Mouse (Mus musculus) hindbrain, postnatal 0 days (tissue): ENCODE results near the gene Vsig8. TPM values are rescaled to one million over a fixed set of nuclear protein-coding genes. Genes with fewer than 3 reads are reported as not detected.

ENCODE experiments used
- ATAC-seq: fragments of 200-750 bp; cut with Nextera tagmentation; 2 replicates; pipeline ENCODE4 v1.8.0; 2017; ENCODE audit warnings: mild to moderate bottlenecking, moderate TSS enrichment, moderate library complexity
- DNase-seq: peaks from one replicate; pipeline ENCODE4 v3.0.0-alpha.2; 2015; ENCODE audit warnings: low spot score
- H3K27ac ChIP-seq: fragments of 300-500 bp; sonication (generic); 2 replicates; pipeline ENCODE4 v1.5.1; 2014; ENCODE audit warnings: mild to moderate bottlenecking
- H3K27me3 ChIP-seq: fragments of 300-500 bp; sonication (generic); 2 replicates; pipeline ENCODE4 v1.6.1; 2014; ENCODE audit warnings: low read length, mixed read lengths; ENCODE audit not compliant: insufficient read depth
- H3K36me3 ChIP-seq: fragments of 300-500 bp; sonication (generic); 2 replicates; pipeline ENCODE4 v1.6.1; 2014; ENCODE audit warnings: low read length, mixed read lengths; ENCODE audit not compliant: insufficient read depth
- H3K4me1 ChIP-seq: fragments of 300-500 bp; sonication (generic); 2 replicates; pipeline ENCODE4 v1.6.1; 2014; ENCODE audit warnings: antibody characterized with exemption, low read length, mixed read lengths; ENCODE audit not compliant: insufficient read depth
- H3K4me2 ChIP-seq: fragments of 300-500 bp; sonication (generic); 2 replicates; pipeline ENCODE4 v1.6.1; 2014; ENCODE audit warnings: low read depth, mild to moderate bottlenecking, low read length, moderate library complexity, mixed read lengths
- H3K4me3 ChIP-seq: fragments of 300-500 bp; sonication (generic); 2 replicates; pipeline ENCODE4 v1.5.1; 2014; ENCODE audit warnings: low read length
- H3K9ac ChIP-seq: fragments of 300-500 bp; sonication (generic); replicated peaks from 2 replicates; pipeline ENCODE4 v1.6.1; 2014; ENCODE audit warnings: mild to moderate bottlenecking, low read length, moderate library complexity, mixed read lengths
- H3K9me3 ChIP-seq: fragments of 300-500 bp; sonication (generic); 2 replicates; pipeline ENCODE4 v1.6.1; 2016; ENCODE audit warnings: low read length, mixed read lengths
- CTCF ChIP-seq: IDR thresholded peaks from 2 replicates; pipeline ENCODE4 v1.5.1; 2016; ENCODE audit warnings: antibody characterized with exemption, control low read depth, low read depth
- WGBS: fragments of 180-500 bp; shearing (Covaris S2); extraction: QIAGEN DNeasy Blood & Tissue Kit; methylation state at CpG from one replicate; pipeline ENCODE4 v1.1.7; 2014; 5-methylcytosine and 5-hydroxymethylcytosine counted together
- polyA plus RNA-seq: library from polyadenylated mRNA; unstranded; fragments of >200 nt; fragmentation: Nextera tagmentation; extraction: Ambion mirVana; gene quantifications from 2 replicates; pipeline ENCODE4 v1.2.1, GENCODE M21; 2015
- total RNA-seq: library from RNA; depleted of rRNA; stranded (reverse); fragments of >200 nt; gene quantifications from 2 replicates; pipeline ENCODE4 v1.2.3, GENCODE M21; 2014

Gene Vsig8
- total and polyA plus RNA-seq, 2 experiments from 2014 or later: 1.9 to 2.9 TPM

DNA sequence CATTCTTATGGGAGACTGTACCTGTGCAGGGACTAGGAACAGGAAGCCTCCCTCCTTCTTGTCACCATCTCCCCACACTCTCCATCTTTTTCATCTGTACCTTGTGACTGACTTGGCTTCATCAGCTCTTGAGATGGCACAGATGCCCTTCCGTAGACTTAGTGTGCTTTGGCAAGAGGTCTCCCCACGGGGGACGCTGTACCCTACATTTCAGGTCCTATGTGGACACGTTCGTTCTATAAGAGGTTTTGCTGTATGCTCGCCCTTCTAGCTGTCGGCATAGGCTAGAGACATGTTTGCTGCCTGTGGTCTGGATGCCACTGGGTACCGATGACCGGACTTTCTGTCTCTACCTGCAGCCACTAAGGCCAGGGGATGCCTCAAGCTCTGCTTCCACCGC, 28.3 kb upstream of the Vsig8 start:
- H3K27me3 ChIP-seq: no peaks in the 10 kb centered on the region
- TF ChIP-seq CTCF: no peak
- no peak overlapping the region for H3K27ac ChIP-seq
- H3K4me3 ChIP-seq: no peak overlapping the region
- no peaks in the 10 kb centered on the region for H3K36me3 ChIP-seq
- DNase-seq (no peak), ATAC-seq (no peak)
- no peak overlapping the region for H3K4me2 ChIP-seq
- WGBS: 94% methylated on average over 10 of the region's 10 CpGs
- H3K9me3 ChIP-seq: no peaks in the 10 kb centered on the region
- H3K9ac ChIP-seq: no peak overlapping the region
- 0 out of 2 replicates have a peak, but pooled peaks cover 3% of the 10 kb centered on the region for H3K4me1 ChIP-seq

DNA sequence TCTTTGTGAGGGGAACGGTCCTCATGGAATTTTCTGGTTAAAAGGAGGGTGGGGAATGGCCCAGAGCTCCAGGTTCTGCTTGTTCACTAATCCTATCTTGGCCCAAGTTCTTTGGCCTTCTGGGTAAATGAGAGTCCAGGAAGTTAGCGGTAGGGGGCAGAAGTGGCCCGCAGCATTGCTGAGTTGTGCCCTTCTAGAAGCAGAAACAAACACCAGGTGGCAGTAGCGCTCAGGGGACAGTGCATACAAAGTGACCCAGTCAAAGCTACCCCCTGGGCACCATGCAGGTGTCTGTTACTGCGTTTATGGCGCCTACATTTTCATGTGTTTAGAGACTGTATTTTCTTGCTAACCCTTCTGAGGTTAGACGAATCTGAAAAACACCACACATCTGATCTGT, 27.0 kb upstream of the Vsig8 start:
- H3K4me2 ChIP-seq: no peak overlapping the region
- no peaks in the 10 kb centered on the region for H3K27me3 ChIP-seq
- H3K4me3 ChIP-seq: no peak overlapping the region
- no peak overlapping the region for H3K9ac ChIP-seq
- 7% methylated on average over 7 of the region's 7 CpGs for WGBS
- TF ChIP-seq CTCF: peak; percentile 96
- peak; percentile 93 for DNase-seq
- H3K9me3 ChIP-seq: no peaks in the 10 kb centered on the region
- peak; percentile 61 for ATAC-seq
- H3K36me3 ChIP-seq: no peaks in the 10 kb centered on the region
- H3K4me1 ChIP-seq: 0 out of 2 replicates have a peak, but pooled peaks cover 8% of the 10 kb centered on the region
- no peak overlapping the region for H3K27ac ChIP-seq

DNA sequence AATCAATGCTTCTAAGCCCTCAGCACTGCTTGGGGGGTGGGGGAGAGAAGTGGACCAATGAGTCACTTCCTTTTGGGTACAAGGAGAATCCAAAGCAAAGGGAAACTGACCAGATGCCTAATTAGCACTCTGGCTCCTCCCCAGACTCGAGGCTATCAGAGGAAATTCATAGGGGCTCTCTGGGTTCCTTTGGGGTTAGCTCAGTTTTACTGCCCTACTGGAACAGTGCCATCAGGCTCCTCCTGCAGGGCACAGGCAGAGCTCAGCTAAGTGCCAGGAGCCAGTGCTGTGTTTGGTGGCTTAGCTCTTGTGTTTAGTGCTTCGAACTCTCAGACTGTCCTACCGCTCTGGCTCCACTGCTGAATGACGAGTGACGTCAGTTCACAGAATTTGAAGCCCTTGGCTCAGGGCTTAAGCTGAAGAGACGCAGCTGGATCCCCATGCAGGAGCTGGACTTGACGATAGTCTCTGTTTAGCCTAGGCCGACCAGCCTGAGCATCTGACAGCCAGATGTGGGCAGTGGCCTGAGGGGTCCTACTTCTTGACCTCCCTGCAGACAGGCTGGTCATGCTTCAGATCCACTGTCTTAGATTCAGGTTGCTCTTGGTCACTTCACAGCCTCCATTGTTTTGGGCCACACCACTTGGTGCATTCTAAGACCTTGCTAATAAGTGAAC, 25.1 kb upstream of the Vsig8 start:
- H3K36me3 ChIP-seq: no peaks in the 10 kb centered on the region
- no peak overlapping the region for H3K4me3 ChIP-seq
- no peak overlapping the region for H3K4me2 ChIP-seq
- WGBS: 38% methylated on average over 8 of the region's 8 CpGs
- 0 out of 2 replicates have a peak, but pooled peaks cover 8% of the 10 kb centered on the region for H3K4me1 ChIP-seq
- ATAC-seq: no peak
- H3K27me3 ChIP-seq: no peaks in the 10 kb centered on the region
- TF ChIP-seq CTCF: no peak
- DNase-seq: no peak
- H3K9me3 ChIP-seq: no peaks in the 10 kb centered on the region
- H3K9ac ChIP-seq: no peak overlapping the region
- no peak overlapping the region for H3K27ac ChIP-seq

DNA sequence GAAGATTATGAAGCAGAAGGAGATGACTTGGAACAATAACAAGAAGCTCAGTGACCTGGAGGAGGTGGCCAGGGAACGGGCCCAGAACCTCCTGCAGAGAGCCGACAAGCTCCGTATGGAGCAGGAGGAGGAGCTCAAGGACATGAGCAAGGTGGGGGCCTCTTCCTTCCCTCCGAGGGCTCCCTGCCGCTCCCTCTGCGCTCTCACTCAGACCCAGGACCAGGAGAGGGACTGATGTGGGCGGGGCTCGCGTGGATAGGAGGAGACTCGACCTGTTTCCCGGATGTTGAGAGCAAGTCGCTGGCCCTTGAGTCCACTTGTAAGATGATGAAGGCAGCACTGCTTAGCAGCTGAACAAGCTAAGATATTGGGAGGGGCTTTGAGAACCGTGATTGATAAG, 23.2 kb upstream of the Vsig8 start:
- 6% methylated on average over 13 of the region's 13 CpGs for WGBS
- H3K9me3 ChIP-seq: no peaks in the 10 kb centered on the region
- H3K36me3 ChIP-seq: no peaks in the 10 kb centered on the region
- H3K9ac ChIP-seq: peak overlapping the region; percentile 35; the same call in 1 of the 2 replicates
- peak overlapping the region; percentile 54 for H3K4me2 ChIP-seq
- ATAC-seq (peak; percentile 57), DNase-seq (peak; percentile 54)
- H3K27me3 ChIP-seq: no peaks in the 10 kb centered on the region
- no peak for TF ChIP-seq CTCF
- H3K27ac ChIP-seq: no peak overlapping the region
- peak overlapping the region; percentile 11 for H3K4me3 ChIP-seq
- H3K4me1 ChIP-seq: 0 out of 2 replicates have a peak, but pooled peaks cover 8% of the 10 kb centered on the region

DNA sequence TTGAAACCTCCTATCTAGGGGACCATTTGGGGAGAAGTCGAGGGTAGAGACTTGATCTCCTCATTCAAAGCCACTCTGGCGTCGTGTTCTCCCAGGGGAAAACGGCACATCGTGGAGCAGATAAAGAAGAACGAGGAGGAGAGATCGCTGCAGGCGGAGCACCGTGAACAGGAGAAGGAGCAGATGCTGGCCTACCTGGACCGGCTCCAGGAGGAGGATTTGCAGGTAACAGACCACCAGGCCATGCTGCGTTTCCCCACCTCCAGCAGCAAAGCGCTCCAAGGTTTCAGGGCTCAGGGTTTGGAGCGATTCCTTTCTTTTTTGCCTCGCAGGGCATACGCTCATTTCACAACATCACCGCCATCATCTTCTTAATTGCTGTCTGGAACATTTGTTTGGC, 20.6 kb upstream of the Vsig8 start:
- DNase-seq: no peak
- H3K4me3 ChIP-seq: no peak overlapping the region
- TF ChIP-seq CTCF: no peak

DNA sequence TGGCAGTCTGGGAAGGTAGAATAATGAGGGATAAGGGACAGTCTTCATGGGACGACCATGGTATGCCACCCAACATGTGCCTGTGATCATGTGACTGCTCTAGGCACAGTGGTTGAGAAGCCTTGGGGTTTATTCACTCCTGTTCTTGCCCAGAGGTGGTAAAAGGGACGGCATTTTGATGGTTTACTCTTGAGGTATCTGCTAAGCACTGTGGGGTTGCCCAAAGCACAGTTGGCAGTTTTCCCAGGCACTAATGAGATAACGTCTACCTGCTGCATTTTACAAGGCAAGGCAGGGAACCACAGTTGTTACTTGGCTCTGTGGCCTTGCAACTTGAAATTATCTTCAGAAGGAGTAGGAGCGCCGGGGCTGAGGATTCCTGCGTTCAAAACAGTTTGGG, 15.9 kb upstream of the Vsig8 start:
- no peaks in the 10 kb centered on the region; the same call in 1 of the 2 replicates for H3K4me1 ChIP-seq
- no peak overlapping the region for H3K4me3 ChIP-seq
- H3K36me3 ChIP-seq: no peaks in the 10 kb centered on the region
- no peaks in the 10 kb centered on the region for H3K27me3 ChIP-seq
- H3K4me2 ChIP-seq: no peak overlapping the region
- DNase-seq: peak; percentile 45
- H3K9me3 ChIP-seq: no peaks in the 10 kb centered on the region
- WGBS: 47% methylated on average over 6 of the region's 6 CpGs
- peak overlapping the region; percentile 65; the same call in 1 of the 2 replicates for H3K27ac ChIP-seq
- no peak for TF ChIP-seq CTCF
- ATAC-seq: peak; percentile 16; the same call in 1 of the 2 replicates
- no peak overlapping the region for H3K9ac ChIP-seq

More for the DNA sequence above, 20.6 kb upstream of the Vsig8 start:
- no peak overlapping the region for H3K9ac ChIP-seq
- H3K27ac ChIP-seq: no peak overlapping the region
- no peaks in the 10 kb centered on the region for H3K9me3 ChIP-seq
- no peak for ATAC-seq
- WGBS: 67% methylated on average over 16 of the region's 16 CpGs
- peaks cover 8% of the 10 kb centered on the region; the same call in 1 of the 2 replicates for H3K4me1 ChIP-seq
- H3K4me2 ChIP-seq: no peak overlapping the region
- no peaks in the 10 kb centered on the region for H3K27me3 ChIP-seq
- H3K36me3 ChIP-seq: no peaks in the 10 kb centered on the region

DNA sequence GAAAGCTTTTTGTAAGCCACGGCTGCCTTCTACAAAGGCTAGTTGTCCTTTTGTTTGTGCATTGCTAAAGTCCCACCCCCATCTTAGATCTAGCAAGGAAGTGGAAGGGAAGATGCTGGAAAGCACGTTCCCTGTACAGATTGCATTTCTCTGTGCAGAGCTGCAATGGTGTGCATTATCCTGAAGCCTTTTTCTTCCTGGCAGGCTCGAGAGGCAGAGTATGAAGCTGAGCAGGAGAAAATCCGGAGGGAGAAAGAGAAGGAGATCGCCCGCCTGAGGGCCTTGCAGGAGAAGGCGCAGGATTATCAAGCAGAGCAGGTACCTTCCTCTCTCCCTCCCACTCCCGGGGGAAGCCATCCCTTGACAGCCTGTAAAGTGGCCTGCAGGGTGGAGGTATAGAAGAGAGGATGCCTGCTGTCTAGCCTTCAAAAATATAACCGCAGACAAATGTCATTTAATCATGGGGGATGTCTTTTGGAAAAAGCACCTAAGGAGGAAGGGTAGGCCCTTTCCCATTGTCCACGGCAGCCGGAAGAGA, 15.4 kb upstream of the Vsig8 start:
- H3K9ac ChIP-seq: no peak overlapping the region
- H3K4me2 ChIP-seq: no peak overlapping the region
- TF ChIP-seq CTCF: no peak
- 43% methylated on average over 11 of the region's 11 CpGs for WGBS
- ATAC-seq: peak; percentile 45; the same call in 1 of the 2 replicates
- peak overlapping the region; percentile 65 for H3K27ac ChIP-seq
- H3K36me3 ChIP-seq: no peaks in the 10 kb centered on the region
- no peak overlapping the region for H3K4me3 ChIP-seq
- no peaks in the 10 kb centered on the region for H3K27me3 ChIP-seq
- H3K4me1 ChIP-seq: no peaks in the 10 kb centered on the region; the same call in 1 of the 2 replicates
- DNase-seq: no peak
- no peaks in the 10 kb centered on the region for H3K9me3 ChIP-seq
